Mouse (Mus musculus) stomach, embryonic 14.5 days (tissue): ENCODE measurements around the gene Pramef25. TPM values are rescaled to one million over a fixed set of nuclear protein-coding genes. Genes with fewer than 3 reads are reported as not detected.
"Not testable (repeated sequence)": the region's sequence is repeated elsewhere in the genome, so short reads cannot be mapped to it uniquely, and the experiment has no call there.

ENCODE experiments used
- ATAC-seq: fragments of 200-750 bp; cut with Nextera tagmentation; 2 replicates; pipeline ENCODE4 v1.8.0; 2017; ENCODE audit warnings: low read depth, moderate TSS enrichment; ENCODE audit not compliant: insufficient number of reproducible peaks, insufficient read depth, low FRiP score
- H3K27ac ChIP-seq: fragments of 300-500 bp; sonication (generic); 2 replicates; pipeline ENCODE4 v1.5.1; 2014; ENCODE audit warnings: mild to moderate bottlenecking, low read length, moderate library complexity, mixed read lengths
- H3K27me3 ChIP-seq: fragments of 300-500 bp; sonication (generic); 2 replicates; pipeline ENCODE4 v1.6.1; 2014; ENCODE audit warnings: low read length, control low read depth, mixed read lengths; ENCODE audit not compliant: control insufficient read depth, insufficient read depth
- H3K36me3 ChIP-seq: fragments of 300-500 bp; sonication (generic); 2 replicates; pipeline ENCODE4 v1.6.1; 2014; ENCODE audit warnings: mild to moderate bottlenecking, control low read depth, low read length, moderate library complexity, mixed read lengths; ENCODE audit not compliant: control insufficient read depth, insufficient read depth
- H3K4me1 ChIP-seq: fragments of 300-500 bp; sonication (generic); 2 replicates; pipeline ENCODE4 v1.6.1; 2014; ENCODE audit warnings: low read length, control low read depth, mixed read lengths; ENCODE audit not compliant: control insufficient read depth, insufficient read depth
- H3K4me2 ChIP-seq: fragments of 300-500 bp; sonication (generic); replicated peaks from 2 replicates; pipeline ENCODE4 v1.6.1; 2014; ENCODE audit warnings: low read depth, low read length, control low read depth
- H3K4me3 ChIP-seq: fragments of 300-500 bp; sonication (generic); 2 replicates; pipeline ENCODE4 v1.5.1; 2014; ENCODE audit warnings: low read depth, low read length, control low read depth
- H3K9ac ChIP-seq: fragments of 300-500 bp; sonication (generic); replicated peaks from 2 replicates; pipeline ENCODE4 v1.6.1; 2014; ENCODE audit warnings: low read depth, mild to moderate bottlenecking, control low read depth, low read length, moderate library complexity, mixed read lengths
- H3K9me3 ChIP-seq: fragments of 300-500 bp; sonication (generic); 2 replicates; pipeline ENCODE4 v1.6.1; 2016; ENCODE audit warnings: low read depth, low read length, control low read depth; ENCODE audit not compliant: control insufficient read depth
- WGBS: fragments of 180-500 bp; shearing (Covaris S2); extraction: QIAGEN DNeasy Blood & Tissue Kit; methylation state at CpG from one replicate; pipeline ENCODE4 v1.1.7; 2014; 5-methylcytosine and 5-hydroxymethylcytosine counted together
- polyA plus RNA-seq: library from polyadenylated mRNA; unstranded; fragments of >200 nt; fragmentation: Nextera tagmentation; extraction: Ambion mirVana; gene quantifications from 2 replicates; pipeline ENCODE4 v1.2.1, GENCODE M21; 2014

Gene Pramef25
- polyA plus RNA-seq: not detected in 2 replicates

DNA sequence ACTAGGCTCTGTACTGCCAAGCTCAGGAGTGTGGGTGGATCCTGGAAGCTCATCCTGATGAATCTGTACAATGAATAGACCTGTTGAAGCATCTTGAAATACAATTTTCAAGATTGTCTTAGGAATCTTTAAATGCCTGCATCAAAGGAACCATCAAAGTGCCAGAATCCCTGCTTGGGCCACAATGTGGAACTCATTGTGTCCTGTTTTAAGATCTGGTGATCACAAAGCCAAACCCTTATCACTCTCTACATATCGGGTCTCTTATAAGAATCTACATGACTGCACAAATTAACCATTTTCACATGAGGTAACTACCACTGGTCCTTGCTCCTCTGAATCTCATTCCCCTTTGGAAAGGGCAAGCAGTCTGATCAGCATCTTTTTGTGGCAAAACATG, at the start of gene Pramef25:
Gene Pramef25, minus strand, starts transcription at position 101 of the 400 bp plus-strand sequence.
- H3K4me1 ChIP-seq, H3K27me3 ChIP-seq, H3K36me3 ChIP-seq, H3K4me3 ChIP-seq, H3K9me3 ChIP-seq, ATAC-seq, H3K27ac ChIP-seq, H3K4me2 ChIP-seq, H3K9ac ChIP-seq: not testable (repeated sequence)
- 81% methylated on average over 1 of the region's 1 CpGs for WGBS

GRCm38 (mm10) chr4:143994269-143994668, 43.5 kb upstream of the Pramef25 start, which contains the start of gene Pramef17:
Pramef17 (minus strand) TSS chr4:143994369.
- not testable (repeated sequence) for H3K4me3 ChIP-seq, H3K27me3 ChIP-seq, ATAC-seq, H3K4me2 ChIP-seq, H3K9ac ChIP-seq, H3K4me1 ChIP-seq, H3K27ac ChIP-seq, H3K36me3 ChIP-seq, H3K9me3 ChIP-seq
- WGBS: 70% methylated on average over 3 of the region's 3 CpGs

- ATAC-seq, H3K27ac ChIP-seq: not testable (repeated sequence)
- WGBS: 95% methylated on average over 12 of the region's 17 CpGs
Observed at GRCm38 (mm10) chr4:143988126-143988525, 37.3 kb upstream of the Pramef25 start.

GRCm38 (mm10) chr4:143987475-143987941, 36.7 kb upstream of the Pramef25 start:
- not testable (repeated sequence) for H3K4me1 ChIP-seq, H3K27me3 ChIP-seq, H3K4me3 ChIP-seq, H3K4me2 ChIP-seq, H3K36me3 ChIP-seq, H3K27ac ChIP-seq, H3K9ac ChIP-seq, ATAC-seq, H3K9me3 ChIP-seq
- 92% methylated on average over 6 of the region's 17 CpGs for whole genome bisulfite sequencing

More at GRCm38 (mm10) chr4:143988126-143988525, 37.3 kb upstream of the Pramef25 start:
- H3K4me1 ChIP-seq, H3K27me3 ChIP-seq, H3K36me3 ChIP-seq, H3K4me2 ChIP-seq, H3K4me3 ChIP-seq, H3K9me3 ChIP-seq, H3K9ac ChIP-seq: not testable (repeated sequence)

DNA sequence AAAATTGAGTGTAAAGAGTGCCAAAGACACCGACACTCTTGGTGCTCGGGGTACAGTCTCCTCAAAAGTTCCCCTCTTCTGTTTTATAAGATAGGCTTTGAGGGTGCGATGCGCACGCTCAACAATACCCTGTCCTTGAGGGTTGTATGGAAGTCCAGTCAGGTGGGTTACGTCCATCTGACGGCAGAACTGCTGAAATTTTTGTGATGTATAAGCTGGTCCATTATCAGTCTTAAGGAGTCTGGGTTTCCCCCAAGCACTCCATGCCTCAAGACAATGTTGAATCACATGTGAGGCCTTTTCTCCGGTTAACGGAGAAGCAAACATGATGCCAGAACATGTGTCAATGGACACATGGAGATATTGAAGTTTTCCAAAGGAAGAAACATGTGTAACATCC, 34.9 kb upstream of the Pramef25 start:
- H3K36me3 ChIP-seq, ATAC-seq, H3K4me2 ChIP-seq, H3K4me1 ChIP-seq, H3K4me3 ChIP-seq, H3K9ac ChIP-seq, H3K27ac ChIP-seq, H3K27me3 ChIP-seq, H3K9me3 ChIP-seq: not testable (repeated sequence)
- WGBS: 96% methylated on average over 2 of the region's 9 CpGs

DNA sequence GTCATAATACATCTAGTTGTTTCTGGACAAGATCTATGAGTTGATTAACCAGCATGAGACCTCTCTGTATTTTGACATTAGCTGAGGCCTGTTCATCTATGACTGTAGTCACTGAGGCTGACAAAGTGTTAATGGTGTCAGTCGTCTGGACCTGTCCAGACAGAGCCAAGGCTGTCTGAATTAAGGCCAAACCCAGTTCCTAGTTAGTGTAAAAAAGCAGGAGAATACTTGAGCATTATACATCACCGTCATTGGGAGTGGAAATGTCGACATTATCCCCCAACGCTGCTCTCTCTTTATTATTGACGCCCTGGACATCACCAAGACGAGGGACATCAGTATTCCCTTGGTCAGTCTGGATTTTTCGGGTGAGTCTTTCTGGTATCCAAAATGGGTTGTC, 34.3 kb upstream of the Pramef25 start:
- not testable (repeated sequence) for H3K4me1 ChIP-seq, H3K4me2 ChIP-seq, ATAC-seq, H3K9ac ChIP-seq, H3K36me3 ChIP-seq, H3K9me3 ChIP-seq, H3K4me3 ChIP-seq, H3K27me3 ChIP-seq, H3K27ac ChIP-seq
- WGBS: no CpG with 5 or more reads among the region's 7 CpGs

DNA sequence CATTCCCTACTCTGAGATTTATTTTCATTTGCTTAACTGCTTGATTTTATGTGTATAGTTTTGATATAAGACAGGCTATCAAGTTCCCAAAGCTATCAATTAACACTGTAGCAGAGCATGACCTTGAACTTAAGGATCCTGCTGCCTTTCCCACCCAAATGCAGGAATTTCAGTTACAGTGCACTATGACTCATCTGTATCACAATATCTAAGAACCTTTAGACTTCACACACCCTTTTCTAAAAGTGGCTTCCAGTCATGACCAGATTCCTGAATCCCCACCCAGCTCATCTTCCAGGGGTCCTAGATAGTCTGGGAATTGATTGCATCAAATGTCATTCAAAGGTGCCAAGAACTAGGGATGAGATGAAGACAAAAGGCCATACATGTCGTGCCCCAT, 32.6 kb upstream of the Pramef25 start:
- ATAC-seq, H3K4me2 ChIP-seq, H3K36me3 ChIP-seq, H3K4me1 ChIP-seq, H3K27ac ChIP-seq, H3K27me3 ChIP-seq, H3K4me3 ChIP-seq, H3K9ac ChIP-seq, H3K9me3 ChIP-seq: not testable (repeated sequence)
- whole genome bisulfite sequencing: 40% methylated on average over 1 of the region's 1 CpGs

GRCm38 (mm10) chr4:143966850-143967249, 16.0 kb upstream of the Pramef25 start, which contains the start of gene Gm13101:
Gm13101 (minus strand) TSS chr4:143966950.
- H3K4me3 ChIP-seq, H3K9me3 ChIP-seq, H3K4me2 ChIP-seq, H3K9ac ChIP-seq, H3K4me1 ChIP-seq, H3K36me3 ChIP-seq, H3K27ac ChIP-seq, H3K27me3 ChIP-seq, ATAC-seq: not testable (repeated sequence)
- 43% methylated on average over 2 of the region's 2 CpGs for WGBS

GRCm38 (mm10) chr4:143900280-143900679, 50.5 kb downstream of the Pramef25 start, which contains the start of gene Pramef6:
Pramef6 (minus strand) TSS chr4:143900380.
- H3K36me3 ChIP-seq, H3K4me3 ChIP-seq, H3K9me3 ChIP-seq, H3K27ac ChIP-seq, H3K4me1 ChIP-seq, ATAC-seq, H3K4me2 ChIP-seq, H3K9ac ChIP-seq, H3K27me3 ChIP-seq: not testable (repeated sequence)
- 74% methylated on average over 1 of the region's 1 CpGs for WGBS
